Mouse (Mus musculus): Measurements from ENCODE around the gene Snapc3. TPM values are rescaled to one million over a fixed set of nuclear protein-coding genes. Genes with fewer than 3 reads are reported as not detected.

Gene Snapc3
- 10 to 100 TPM in 1 of 2 experiments, 1 to 10 TPM in 1; 8.4 to 11.3 TPM for total RNA-seq (2021)
- long read RNA-seq, experiment 1, transcript Snapc3-201 (9 exons, 1,405 nt): major isoform, 15 of 18 reads
- long read RNA-seq, experiment 1, partial matches to known transcripts: 1 of 18 reads
- long read RNA-seq, experiment 1, other reads (novel, unspliced or antisense): 0 of 18 reads
- long read RNA-seq, experiment 2, transcript Snapc3-201 (9 exons, 1,405 nt): major isoform, 13 of 18 reads
- long read RNA-seq, experiment 2, partial matches to known transcripts: 1 of 18 reads
- long read RNA-seq, experiment 2, other reads (novel, unspliced or antisense): 1 of 18 reads

DNA sequence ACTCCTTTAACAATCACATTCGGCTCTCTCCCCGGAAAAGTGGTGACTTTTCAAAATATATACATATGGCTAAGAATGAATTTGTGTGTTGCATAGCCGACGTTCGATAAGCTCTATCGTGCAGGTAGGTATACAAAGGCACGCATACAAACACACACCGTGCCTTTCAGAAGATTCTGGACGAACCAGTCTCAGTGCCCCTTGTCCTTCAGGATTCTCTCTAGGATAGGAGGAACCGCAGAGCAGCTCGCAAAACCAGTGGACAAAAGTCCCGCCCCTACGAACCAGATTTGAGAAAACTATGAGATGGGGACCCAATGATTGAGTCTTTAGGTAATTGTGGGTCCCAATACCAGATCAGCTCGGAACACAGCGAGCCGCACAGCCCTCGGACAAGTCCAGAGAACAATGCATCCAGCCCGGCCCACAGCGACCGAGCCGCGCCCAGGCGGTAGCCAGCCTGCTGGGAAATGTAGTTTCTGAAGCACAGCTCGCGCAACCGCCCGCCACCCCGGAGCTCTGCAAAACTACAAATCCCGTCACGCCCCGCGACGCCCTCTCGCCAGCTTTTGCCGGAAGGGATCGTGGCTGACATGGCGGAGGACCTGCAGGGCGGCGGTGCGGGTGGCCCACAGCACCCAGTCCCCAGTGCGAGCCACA, at the start of gene Snapc3:
Snapc3 (plus strand) TSS at position 565 of the 660 bp plus-strand sequence.
- DNase-seq: peak; percentile 94

- DNase-seq: no peak
Measured at GRCm38 (mm10) chr4:83373381-83373780, 44.1 kb upstream of the Snapc3 start.

- no peak for DNase-seq
Measured at GRCm38 (mm10) chr4:83375650-83376049, 41.9 kb upstream of the Snapc3 start.

GRCm38 (mm10) chr4:83376461-83377015, 41.0 kb upstream of the Snapc3 start:
- DNase-seq: no peak

GRCm38 (mm10) chr4:83379036-83379435, 38.5 kb upstream of the Snapc3 start:
- no peak for DNase-seq

- DNase-seq: no peak
Measured at GRCm38 (mm10) chr4:83379746-83380145, 37.8 kb upstream of the Snapc3 start.

DNA sequence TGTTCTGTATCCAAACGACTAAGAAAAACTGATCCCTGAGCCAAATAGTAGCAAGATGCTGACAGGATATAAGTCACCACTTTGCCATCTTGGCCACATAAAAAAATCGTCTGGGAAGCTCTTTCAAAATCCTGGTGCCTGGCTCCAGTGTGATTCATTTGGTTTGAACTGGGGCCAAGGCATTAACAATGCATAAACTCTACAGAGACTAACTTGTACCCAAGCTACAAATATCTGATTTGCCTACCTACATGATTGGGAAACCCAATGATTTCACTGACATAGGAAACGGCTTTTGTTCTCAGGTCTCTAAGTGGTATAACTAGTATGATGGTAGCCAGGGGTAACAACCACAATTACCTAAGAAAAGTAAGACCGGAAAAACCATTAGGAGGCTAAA, 37.3 kb upstream of the Snapc3 start:
- no peak for DNase-seq

- no peak for DNase-seq
Measured at GRCm38 (mm10) chr4:83383899-83384490, 33.5 kb upstream of the Snapc3 start.

DNA sequence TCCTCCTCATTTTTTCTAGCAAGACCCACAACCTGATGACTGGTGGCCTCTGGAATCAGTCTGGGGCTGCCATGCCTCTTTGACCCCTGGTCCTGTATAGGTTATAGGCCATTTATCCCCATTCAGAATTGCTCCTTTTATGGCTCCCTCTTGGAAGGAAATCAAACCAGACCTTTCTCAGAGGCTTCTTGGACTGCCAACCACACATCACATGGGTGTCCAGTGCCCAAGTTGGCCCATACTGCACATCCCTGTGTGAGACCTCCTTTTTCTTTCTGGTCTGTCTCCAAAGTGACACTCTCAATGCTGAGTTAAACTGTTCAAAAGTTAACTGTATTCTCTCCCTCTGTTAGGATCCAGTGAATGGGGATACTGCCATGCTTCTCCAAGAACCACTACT, 32.4 kb upstream of the Snapc3 start:
- DNase-seq: no peak

- DNase-seq: no peak
Measured at GRCm38 (mm10) chr4:83390551-83390950, 27.0 kb upstream of the Snapc3 start.

- no peak for DNase-seq
Measured at GRCm38 (mm10) chr4:83391956-83392355, 25.6 kb upstream of the Snapc3 start.

GRCm38 (mm10) chr4:83393733-83394132, 23.8 kb upstream of the Snapc3 start:
- DNase-seq: no peak

DNA sequence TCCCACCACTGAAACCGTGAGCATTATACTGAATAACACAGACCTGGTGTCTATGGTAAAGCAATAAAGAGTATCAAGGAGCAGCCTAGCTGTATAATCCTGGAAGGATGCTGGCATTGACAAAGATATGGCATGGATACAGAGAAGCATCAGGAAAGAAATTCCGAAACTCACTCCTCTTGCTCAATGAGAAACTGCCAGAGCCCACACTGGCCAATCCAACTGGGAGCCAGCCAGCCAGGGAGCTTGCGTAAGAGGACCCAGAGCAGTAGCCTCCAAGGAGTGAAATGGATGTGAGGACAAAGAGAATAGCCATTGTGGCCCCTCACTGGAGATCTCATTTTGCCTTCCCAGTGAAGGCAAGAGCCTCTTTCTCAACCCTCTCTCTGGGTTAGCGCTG, 21.2 kb upstream of the Snapc3 start:
- DNase-seq: peak; percentile 75

GRCm38 (mm10) chr4:83396996-83397770, 20.3 kb upstream of the Snapc3 start:
- DNase-seq: no peak

- no peak for DNase-seq
Measured at GRCm38 (mm10) chr4:83398527-83398926, 19.0 kb upstream of the Snapc3 start.

- DNase-seq: no peak
Measured at GRCm38 (mm10) chr4:83400691-83401595, 16.6 kb upstream of the Snapc3 start.

- DNase-seq: no peak
Measured at GRCm38 (mm10) chr4:83401712-83402111, 15.8 kb upstream of the Snapc3 start.

GRCm38 (mm10) chr4:83407688-83408087, 9.8 kb upstream of the Snapc3 start:
- no peak for DNase-seq

- DNase-seq: no peak
Measured at GRCm38 (mm10) chr4:83409867-83410505, 7.5 kb upstream of the Snapc3 start.

GRCm38 (mm10) chr4:83412060-83412459, 5.5 kb upstream of the Snapc3 start:
- DNase-seq: no peak
